Mouse (Mus musculus): ENCODE measurements around the gene Olfr1474. TPM values are rescaled to one million over a fixed set of nuclear protein-coding genes. Genes with fewer than 3 reads are reported as not detected.
"Not testable (repeated sequence)": the region's sequence is repeated elsewhere in the genome, so short reads cannot be mapped to it uniquely, and the experiment has no call there.

The Olfr1474 gene
- polyA plus RNA-seq (2014; fragmentation: Nextera tagmentation; extraction: Ambion mirVana) = not detected in 2 replicates

GRCm38 (mm10) chr19:13469265-13469664 lies at the start of gene Olfr1474:
Gene Olfr1474 (plus strand): TSS chr19:13469565.
- not testable (repeated sequence) for H3K27me3 ChIP-seq (ENCODE audit: control insufficient read depth, insufficient read depth, low read length); H3K4me3 ChIP-seq (ENCODE audit: low read depth, low read length); H3K9me3 ChIP-seq (ENCODE audit: control insufficient read depth, low read length); H3K36me3 ChIP-seq (ENCODE audit: control insufficient read depth, insufficient read depth, low read length); ATAC-seq (ENCODE audit: low read depth); H3K4me1 ChIP-seq (ENCODE audit: control insufficient read depth, insufficient read depth, low read length); H3K27ac ChIP-seq (ENCODE audit: low read depth, low read length); H3K4me2 ChIP-seq (ENCODE audit: low read depth, low read length); H3K9ac ChIP-seq (replicated peaks; ENCODE audit: low read depth, low read length)
- 77% methylated on average over 4 of the region's 4 CpGs for WGBS

DNA sequence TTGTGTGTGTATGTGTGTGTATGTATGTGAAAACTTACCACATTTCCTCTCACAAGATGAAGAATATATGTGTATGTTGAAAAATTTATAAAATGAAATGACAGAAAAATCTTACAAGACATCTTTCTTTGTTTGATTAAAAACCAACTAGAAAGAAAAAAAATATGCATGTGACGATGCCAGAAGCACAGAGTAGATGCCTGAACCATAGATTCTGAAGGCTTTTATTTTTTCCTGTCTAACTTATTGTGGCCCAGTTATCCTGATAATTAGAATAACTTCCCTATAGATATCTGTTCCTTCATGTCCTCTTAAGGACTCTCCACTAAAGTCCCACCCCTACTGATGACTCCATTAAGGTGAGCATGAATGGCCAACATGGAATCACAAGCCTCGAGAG lies 26.3 kb upstream of the Olfr1474 start, which contains the start of gene Olfr1471:
Gene Olfr1471, plus strand, starts transcription at position 301 of the 400 bp plus-strand sequence.
- ATAC-seq (ENCODE audit: low read depth); H3K36me3 ChIP-seq (ENCODE audit: control insufficient read depth, insufficient read depth, low read length): not testable (repeated sequence)
- 74% methylated on average over 2 of the region's 2 CpGs for WGBS

GRCm38 (mm10) chr19:13455986-13456385 lies 13.4 kb upstream of the Olfr1474 start, which contains the start of gene Olfr1472:
Gene Olfr1472 (minus strand): TSS chr19:13456086.
- H3K4me3 ChIP-seq (ENCODE audit: low read depth, low read length) = no peak within 1 kb of the TSS
- H3K9me3 ChIP-seq (ENCODE audit: control insufficient read depth, low read length) = no peaks in the 10 kb centered on the region
- H3K4me2 ChIP-seq (ENCODE audit: low read depth, low read length) = no peak within 1 kb of the TSS
- H3K27ac ChIP-seq (ENCODE audit: low read depth, low read length) = no peak within 1 kb of the TSS
- no peaks in the 10 kb centered on the region for H3K4me1 ChIP-seq (ENCODE audit: control insufficient read depth, insufficient read depth, low read length)
- 80% methylated on average over 1 of the region's 1 CpGs for WGBS
- no peak within 1 kb of the TSS for H3K9ac ChIP-seq (replicated peaks; ENCODE audit: low read depth, low read length)
- no peaks in the 10 kb centered on the region for H3K36me3 ChIP-seq (ENCODE audit: control insufficient read depth, insufficient read depth, low read length)
- no peak for ATAC-seq (ENCODE audit: low read depth)
- no peaks in the 10 kb centered on the region for H3K27me3 ChIP-seq (ENCODE audit: control insufficient read depth, insufficient read depth, low read length)

More for the DNA sequence above, 26.3 kb upstream of the Olfr1474 start, which contains the start of gene Olfr1471:
- H3K4me2 ChIP-seq (ENCODE audit: low read depth, low read length); H3K4me1 ChIP-seq (ENCODE audit: control insufficient read depth, insufficient read depth, low read length); H3K27me3 ChIP-seq (ENCODE audit: control insufficient read depth, insufficient read depth, low read length); H3K9me3 ChIP-seq (ENCODE audit: control insufficient read depth, low read length); H3K27ac ChIP-seq (ENCODE audit: low read depth, low read length); H3K9ac ChIP-seq (replicated peaks; ENCODE audit: low read depth, low read length); H3K4me3 ChIP-seq (ENCODE audit: low read depth, low read length): not testable (repeated sequence)

- Histone ChIP-seq H3K9me3 (ENCODE audit: control insufficient read depth, low read length) (no peaks in the 10 kb centered on the region), H3K4me2 (ENCODE audit: low read depth, low read length) (no peak within 1 kb of the TSS), H3K9ac (replicated peaks; ENCODE audit: low read depth, low read length) (no peak within 1 kb of the TSS), H3K36me3 (ENCODE audit: control insufficient read depth, insufficient read depth, low read length) (no peaks in the 10 kb centered on the region), H3K4me3 (ENCODE audit: low read depth, low read length) (no peak within 1 kb of the TSS), H3K27ac (ENCODE audit: low read depth, low read length) (no peak within 1 kb of the TSS), H3K27me3 (ENCODE audit: control insufficient read depth, insufficient read depth, low read length) (no peaks in the 10 kb centered on the region), H3K4me1 (ENCODE audit: control insufficient read depth, insufficient read depth, low read length) (no peaks in the 10 kb centered on the region)
- ATAC-seq (ENCODE audit: low read depth) = no peak
Measured at GRCm38 (mm10) chr19:13480096-13480495, 10.7 kb downstream of the Olfr1474 start, which contains the start of gene Olfr1475. Gene Olfr1475 (minus strand): TSS chr19:13480196.

DNA sequence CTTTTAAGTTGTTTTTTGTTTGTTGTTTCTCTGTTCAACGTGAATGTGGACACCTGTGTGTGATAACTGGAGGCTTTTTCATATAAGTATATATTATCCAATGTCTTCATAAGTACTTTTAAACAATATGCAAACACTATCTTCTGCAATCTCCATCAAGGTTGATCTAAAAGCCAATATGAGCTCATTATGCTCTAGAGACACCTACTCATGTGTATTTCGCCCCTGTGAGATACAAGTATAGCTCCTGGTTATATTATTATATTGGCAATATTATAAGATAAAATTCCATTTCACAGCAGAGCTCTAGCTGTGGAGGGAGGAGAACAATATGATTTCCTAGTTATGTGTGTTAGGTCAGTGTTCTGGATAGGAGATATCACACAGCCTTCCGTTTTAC lies 30.9 kb downstream of the Olfr1474 start, which contains the start of gene Olfr1477:
Gene Olfr1477, plus strand, starts transcription at position 301 of the 400 bp plus-strand sequence.
- Histone ChIP-seq H3K9me3 (ENCODE audit: control insufficient read depth, low read length) (no peaks in the 10 kb centered on the region), H3K27ac (ENCODE audit: low read depth, low read length) (no peak within 1 kb of the TSS), H3K36me3 (ENCODE audit: control insufficient read depth, insufficient read depth, low read length) (no peaks in the 10 kb centered on the region), H3K4me2 (ENCODE audit: low read depth, low read length) (no peak within 1 kb of the TSS), H3K4me1 (ENCODE audit: control insufficient read depth, insufficient read depth, low read length) (no peaks in the 10 kb centered on the region), H3K27me3 (ENCODE audit: control insufficient read depth, insufficient read depth, low read length) (no peaks in the 10 kb centered on the region), H3K4me3 (ENCODE audit: low read depth, low read length) (no peak within 1 kb of the TSS), H3K9ac (replicated peaks; ENCODE audit: low read depth, low read length) (no peak within 1 kb of the TSS)
- ATAC-seq (ENCODE audit: low read depth) = no peak
- 68% methylated on average over 3 of the region's 3 CpGs for WGBS

Other genes starting within 250 kb of the Olfr1474 start
- gene Olfr1463, start 238.2 kb upstream of the Olfr1474 start, polyA plus RNA-seq (2014; fragmentation: Nextera tagmentation; extraction: Ambion mirVana) = not detected in 2 replicates
- gene Olfr1465, start 154.0 kb upstream of the Olfr1474 start, polyA plus RNA-seq (2014; fragmentation: Nextera tagmentation; extraction: Ambion mirVana) = not detected in 2 replicates
- not detected in 2 replicates for gene Olfr1466, start 130.7 kb upstream of the Olfr1474 start, polyA plus RNA-seq (2014; fragmentation: Nextera tagmentation; extraction: Ambion mirVana)
- not detected in 2 replicates for gene Olfr1467, start 107.3 kb upstream of the Olfr1474 start, polyA plus RNA-seq (2014; fragmentation: Nextera tagmentation; extraction: Ambion mirVana)
- not detected in 2 replicates for gene Olfr1469, start 61.7 kb upstream of the Olfr1474 start, polyA plus RNA-seq (2014; fragmentation: Nextera tagmentation; extraction: Ambion mirVana)
- gene Olfr1471, start 26.2 kb upstream of the Olfr1474 start, polyA plus RNA-seq (2014; fragmentation: Nextera tagmentation; extraction: Ambion mirVana) = not detected in 2 replicates
- not detected in 2 replicates for gene Olfr1472, start 13.5 kb upstream of the Olfr1474 start, polyA plus RNA-seq (2014; fragmentation: Nextera tagmentation; extraction: Ambion mirVana)
- not detected in 2 replicates for gene Olfr1475, start 10.6 kb downstream of the Olfr1474 start, polyA plus RNA-seq (2014; fragmentation: Nextera tagmentation; extraction: Ambion mirVana)
- not detected in 2 replicates for gene Olfr1477, start 31.0 kb downstream of the Olfr1474 start, polyA plus RNA-seq (2014; fragmentation: Nextera tagmentation; extraction: Ambion mirVana)
- gene Olfr1480, start 58.3 kb downstream of the Olfr1474 start, polyA plus RNA-seq (2014; fragmentation: Nextera tagmentation; extraction: Ambion mirVana) = not detected in 2 replicates
- gene Olfr1484, start 113.9 kb downstream of the Olfr1474 start, polyA plus RNA-seq (2014; fragmentation: Nextera tagmentation; extraction: Ambion mirVana) = not detected in 2 replicates
- not detected in 2 replicates for gene Olfr1487, start 147.8 kb downstream of the Olfr1474 start, polyA plus RNA-seq (2014; fragmentation: Nextera tagmentation; extraction: Ambion mirVana)
- not detected in 2 replicates for gene Olfr1489, start 162.1 kb downstream of the Olfr1474 start, polyA plus RNA-seq (2014; fragmentation: Nextera tagmentation; extraction: Ambion mirVana)
- not detected in 2 replicates for gene Olfr1490, start 181.5 kb downstream of the Olfr1474 start, polyA plus RNA-seq (2014; fragmentation: Nextera tagmentation; extraction: Ambion mirVana)
- not detected in 2 replicates for gene Olfr1491, start 227.7 kb downstream of the Olfr1474 start, polyA plus RNA-seq (2014; fragmentation: Nextera tagmentation; extraction: Ambion mirVana)